Mouse (Mus musculus) CH12.LX (cell line): ENCODE data around the gene Neu2. TPM values are rescaled to one million over a fixed set of nuclear protein-coding genes. Genes with fewer than 3 reads are reported as not detected.

Source experiments
- DNase-seq: peaks from one replicate; pipeline ENCODE4 v3.0.0-alpha.2; 2013; ENCODE audit errors: extremely low read depth
- H3K27ac ChIP-seq: 2 replicates; pipeline ENCODE4 v1.5.1; 2012; ENCODE audit warnings: low read depth, mild to moderate bottlenecking, control low read depth, moderate library complexity; ENCODE audit not compliant: insufficient read depth
- H3K27me3 ChIP-seq: replicated peaks from 2 replicates; pipeline ENCODE3; 2012; ENCODE audit warnings: inconsistent platforms
- H3K36me3 ChIP-seq, 2 experiments: replicated peaks in 1 of 2; 2 replicates each; pipeline versions ENCODE3 to v1.6.1; 2012; ENCODE audit warnings: inconsistent platforms in 1 of 2, low read length in 1 of 2, mild to moderate bottlenecking in 1 of 2, mixed read lengths in 1 of 2, moderate library complexity in 1 of 2; ENCODE audit not compliant: control insufficient read depth in 1 of 2, insufficient read depth in 1 of 2
- H3K4me1 ChIP-seq, 2 experiments: 2 replicates each; pipeline ENCODE4 v1.6.1; 2012; ENCODE audit warnings: inconsistent platforms in 1 of 2, moderate library complexity in 1 of 2; ENCODE audit not compliant: insufficient read depth in 2 of 2, control insufficient read depth in 1 of 2
- H3K4me2 ChIP-seq: 2 replicates; pipeline ENCODE4 v1.6.1; 2012; ENCODE audit warnings: low read depth, mild to moderate bottlenecking, control low read depth; ENCODE audit not compliant: poor library complexity, insufficient read depth, severe bottlenecking
- H3K4me3 ChIP-seq, 3 experiments: fragments of 150-350 bp in 1 of 3; sonication (generic) in 1 of 3; replicated peaks in 1 of 3; 2 replicates each; pipeline versions ENCODE3 to v1.5.1; 2011 to 2012; ENCODE audit warnings: low read depth in 2 of 3, low read length in 2 of 3, mild to moderate bottlenecking in 2 of 3, moderate library complexity in 2 of 3, control low read depth in 1 of 3, improper control_type of control experiment in 1 of 3, inconsistent platforms in 1 of 3, mixed read lengths in 1 of 3; ENCODE audit not compliant: poor library complexity in 1 of 3
- H3K79me2 ChIP-seq: replicated peaks from 2 replicates; pipeline ENCODE4 v1.6.1; 2012; ENCODE audit warnings: mild to moderate bottlenecking, moderate library complexity; ENCODE audit not compliant: control insufficient read depth, poor library complexity, insufficient read depth, severe bottlenecking; ENCODE audit errors: extremely low read depth
- H3K9ac ChIP-seq: 2 replicates; pipeline ENCODE4 v1.6.1; 2012; ENCODE audit warnings: low read depth, mild to moderate bottlenecking, control low read depth, moderate library complexity; ENCODE audit not compliant: insufficient read depth
- H3K9me3 ChIP-seq: replicated peaks from 2 replicates; pipeline ENCODE3; 2012; ENCODE audit warnings: low read length, inconsistent platforms, mixed read lengths
- BHLHE40 ChIP-seq: IDR thresholded peaks from 2 replicates; pipeline ENCODE4 v1.6.1; 2011; ENCODE audit warnings: mild to moderate bottlenecking, low read depth, low read length, improper control_type of control experiment
- CHD1 ChIP-seq: IDR thresholded peaks from 2 replicates; pipeline ENCODE4 v1.6.1; 2012; ENCODE audit warnings: low read depth, low read length, improper control_type of control experiment, inconsistent platforms
- CHD2 ChIP-seq: IDR thresholded peaks from 2 replicates; pipeline ENCODE4 v1.6.1; 2011; ENCODE audit warnings: low read length, improper control_type of control experiment
- E2F4 ChIP-seq: IDR thresholded peaks from 2 replicates; pipeline ENCODE4 v1.6.1; 2011; ENCODE audit warnings: low read depth, low read length, improper control_type of control experiment; ENCODE audit not compliant: insufficient replicate concordance
- ELF1 ChIP-seq: IDR thresholded peaks from 2 replicates; pipeline ENCODE4 v1.6.1; 2014; ENCODE audit warnings: low read depth, mild to moderate bottlenecking, inconsistent platforms, low read length, improper control_type of control experiment
- ETS1 ChIP-seq: conservative IDR thresholded peaks from 2 replicates; pipeline ENCODE4 v1.6.1; 2012; ENCODE audit warnings: low read depth, mild to moderate bottlenecking, inconsistent platforms, low read length, improper control_type of control experiment, moderate library complexity
- IRF4 ChIP-seq: IDR thresholded peaks from 2 replicates; pipeline ENCODE4 v1.6.1; 2014; ENCODE audit warnings: low read depth, mild to moderate bottlenecking, inconsistent platforms, low read length, improper control_type of control experiment
- JUN ChIP-seq: IDR thresholded peaks from 2 replicates; pipeline ENCODE4 v1.6.1; 2011; ENCODE audit warnings: low read depth, mild to moderate bottlenecking, low read length, improper control_type of control experiment, moderate library complexity; ENCODE audit not compliant: insufficient read depth
- KAT2A ChIP-seq: IDR thresholded peaks from 2 replicates; pipeline ENCODE4 v1.6.1; 2012; ENCODE audit warnings: low read length, improper control_type of control experiment, inconsistent platforms; ENCODE audit not compliant: insufficient replicate concordance
- MAFK ChIP-seq: IDR thresholded peaks from 2 replicates; pipeline ENCODE4 v1.6.1; 2011; ENCODE audit warnings: low read length, improper control_type of control experiment; ENCODE audit not compliant: insufficient replicate concordance
- MAX ChIP-seq: IDR thresholded peaks from 2 replicates; pipeline ENCODE4 v1.6.1; 2011; ENCODE audit warnings: low read length, improper control_type of control experiment
- MAZ ChIP-seq: IDR thresholded peaks from 2 replicates; pipeline ENCODE4 v1.6.1; 2012; ENCODE audit warnings: low read depth, mild to moderate bottlenecking, inconsistent platforms, low read length, improper control_type of control experiment, moderate library complexity
- MEF2A ChIP-seq: IDR thresholded peaks from 2 replicates; pipeline ENCODE4 v1.6.1; 2014; ENCODE audit warnings: low read depth, mild to moderate bottlenecking, inconsistent platforms, low read length, improper control_type of control experiment, borderline replicate concordance
- MYC ChIP-seq: IDR thresholded peaks from 2 replicates; pipeline ENCODE4 v1.6.1; 2011; ENCODE audit warnings: low read depth, mild to moderate bottlenecking, improper control_type of control experiment, low read length
- NELFE ChIP-seq: IDR thresholded peaks from 2 replicates; pipeline ENCODE4 v1.6.1; 2011; ENCODE audit warnings: low read depth, low read length, improper control_type of control experiment
- PAX5 ChIP-seq: IDR thresholded peaks from 2 replicates; pipeline ENCODE4 v1.6.1; 2012; ENCODE audit warnings: low read length, inconsistent platforms, mixed read lengths
- POLR2A ChIP-seq: IDR thresholded peaks from 2 replicates; pipeline ENCODE4 v1.6.1; 2011; ENCODE audit warnings: low read depth, mild to moderate bottlenecking, improper control_type of control experiment, low read length
- POLR2AphosphoS2 ChIP-seq: IDR thresholded peaks from 2 replicates; pipeline ENCODE4 v1.6.1; 2011; ENCODE audit warnings: low read depth, low read length, improper control_type of control experiment
- RAD21 ChIP-seq: IDR thresholded peaks from 2 replicates; pipeline ENCODE4 v1.6.1; 2011; ENCODE audit warnings: low read depth, mild to moderate bottlenecking, low read length, improper control_type of control experiment, moderate library complexity
- RCOR1 ChIP-seq: conservative IDR thresholded peaks from 2 replicates; pipeline ENCODE4 v1.6.1; 2012; ENCODE audit warnings: low read depth, mild to moderate bottlenecking, inconsistent platforms, low read length, improper control_type of control experiment
- SIN3A ChIP-seq: IDR thresholded peaks from 2 replicates; pipeline ENCODE4 v1.6.1; 2012; ENCODE audit warnings: low read length, improper control_type of control experiment, inconsistent platforms
- SMC3 ChIP-seq: IDR thresholded peaks from 2 replicates; pipeline ENCODE4 v1.6.1; 2011; ENCODE audit warnings: low read depth, low read length, improper control_type of control experiment
- TCF12 ChIP-seq: IDR thresholded peaks from 2 replicates; pipeline ENCODE4 v1.6.1; 2014; ENCODE audit warnings: low read depth, mild to moderate bottlenecking, inconsistent platforms, low read length, improper control_type of control experiment
- UBTF ChIP-seq: IDR thresholded peaks from 2 replicates; pipeline ENCODE4 v1.6.1; 2012; ENCODE audit warnings: low read depth, mild to moderate bottlenecking, inconsistent platforms, low read length, improper control_type of control experiment, moderate library complexity
- USF1 ChIP-seq: IDR thresholded peaks from 2 replicates; pipeline ENCODE4 v1.6.1; 2014; ENCODE audit warnings: low read depth, mild to moderate bottlenecking, inconsistent platforms, low read length, improper control_type of control experiment
- USF2 ChIP-seq: conservative IDR thresholded peaks from 2 replicates; pipeline ENCODE4 v1.6.1; 2011; ENCODE audit warnings: low read depth, low read length, improper control_type of control experiment
- ZC3H11A ChIP-seq: IDR thresholded peaks from 2 replicates; pipeline ENCODE4 v1.6.1; 2012; ENCODE audit warnings: low read depth, mild to moderate bottlenecking, inconsistent platforms, low read length, improper control_type of control experiment
- ZKSCAN1 ChIP-seq: IDR thresholded peaks from 2 replicates; pipeline ENCODE4 v1.6.1; 2012; ENCODE audit warnings: low read depth, inconsistent platforms, low read length, improper control_type of control experiment, borderline replicate concordance
- ZMIZ1 ChIP-seq: IDR thresholded peaks from 2 replicates; pipeline ENCODE4 v1.6.1; 2012; ENCODE audit warnings: low read depth, mild to moderate bottlenecking, inconsistent platforms, low read length, improper control_type of control experiment
- ZNF384 ChIP-seq: IDR thresholded peaks from 2 replicates; pipeline ENCODE4 v1.6.1; 2012; ENCODE audit warnings: low read depth, low read length, improper control_type of control experiment, inconsistent platforms
- dilution Hi-C: fragments of 300-500 bp; cut with MboI; formaldehyde crosslinking; loops from 2 replicates; pipeline ENCODE4 v1.14.3; 2020; ENCODE audit warnings: low sequenced_read_pairs; ENCODE audit not compliant: extremely low pct_unique_long_range_greater_than_20kb, extremely low pct_ligation_motif_present
- in situ Hi-C: fragments of 300-500 bp; cut with MboI; formaldehyde crosslinking; loops from 3 replicates; pipeline ENCODE4 v1.14.3; 2019; ENCODE audit warnings: low sequenced_read_pairs, low pct_ligation_motif_present, low pct_unique_long_range_greater_than_20kb, mixed read lengths
- polyA plus RNA-seq: library from polyadenylated mRNA; unstranded; fragments of >175 nt; gene quantifications from 2 replicates; pipeline ENCODE4 v1.2.1, GENCODE M21; 2012; ENCODE audit warnings: low read depth; ENCODE audit not compliant: insufficient read length
- total RNA-seq, 2 experiments: library from RNA; depleted of rRNA; stranded (reverse); fragments of 300-350 nt in 1 of 2; fragments of >200 nt in 1 of 2; gene quantifications; 2 replicates each; pipeline ENCODE4 v1.2.3; 2012 to 2014

The Neu2 gene
- total and polyA plus RNA-seq, 3 experiments, result not detected

- H3K36me3 ChIP-seq, result peaks cover 11 to 61% of the 10 kb centered on the region in 2 experiments
- peak overlapping the region; percentile 98 for H3K27ac ChIP-seq
- peak overlapping the region; percentile 21 to 39 (median 22) for H3K4me3 ChIP-seq
- H3K9ac ChIP-seq, result peak overlapping the region; percentile 24
- peaks cover 26 to 75% of the 10 kb centered on the region in 2 experiments for H3K4me1 ChIP-seq
- no peaks in the 10 kb centered on the region for H3K9me3 ChIP-seq
- peak overlapping the region; percentile 72 for H3K4me2 ChIP-seq
- H3K79me2 ChIP-seq, result peaks cover 85% of the 10 kb centered on the region
- in situ Hi-C loops, result no loop called here
- no peaks in the 10 kb centered on the region for H3K27me3 ChIP-seq
- no peak for DNase-seq
- dilution Hi-C loops, result no loop called here
- TF ChIP-seq MYC (no peak), ZNF384 (no peak), SIN3A (peak; percentile 55), POLR2A (no peak), ELF1 (no peak), MAZ (no peak), E2F4 (no peak), USF1 (peak; percentile 23), JUN (no peak), MEF2A (no peak), IRF4 (no peak)
These were observed 115.8 kb downstream of the Neu2 start for GRCm38 (mm10) chr1:87625254-87626025.

GRCm38 (mm10) chr1:87626344-87626743 lies 116.7 kb downstream of the Neu2 start:
- in situ Hi-C loops, result no loop called here
- H3K4me2 ChIP-seq, result peak overlapping the region; percentile 63
- peaks cover 11 to 64% of the 10 kb centered on the region in 2 experiments for H3K36me3 ChIP-seq
- dilution Hi-C loops, result no loop called here
- no peak overlapping the region; the same call in 1 of the 2 replicates for H3K9ac ChIP-seq
- H3K79me2 ChIP-seq, result peaks cover 85% of the 10 kb centered on the region
- no peaks in the 10 kb centered on the region for H3K27me3 ChIP-seq
- peak overlapping the region in 2 of 3 experiments; percentile 17 to 39 for H3K4me3 ChIP-seq
- H3K27ac ChIP-seq, result peak overlapping the region; percentile 88
- peaks cover 32 to 83% of the 10 kb centered on the region in 2 experiments for H3K4me1 ChIP-seq
- DNase-seq, result peak; percentile 98
- H3K9me3 ChIP-seq, result no peaks in the 10 kb centered on the region
- TF ChIP-seq ZMIZ1, result 0 out of 2 replicates have a peak, but pooled peaks have one; percentile 26
- peak; percentile 75 for TF ChIP-seq BHLHE40
- peak; percentile 35; the same call in 1 of the 2 replicates for TF ChIP-seq ZNF384
- TF ChIP-seq CHD1, result no peak
- no peak for TF ChIP-seq UBTF
- no peak for TF ChIP-seq ZC3H11A
- peak; percentile 42; the same call in 1 of the 2 replicates for TF ChIP-seq JUN
- no peak; the same call in 1 of the 2 replicates for TF ChIP-seq POLR2A
- no peak; the same call in none of the 2 replicates for TF ChIP-seq RAD21
- peak; percentile 79 for TF ChIP-seq IRF4
- peak; percentile 40; the same call in 1 of the 2 replicates for TF ChIP-seq USF2
- peak; percentile 77 for TF ChIP-seq MAX
- TF ChIP-seq POLR2AphosphoS2, result no peak; the same call in 1 of the 2 replicates
- peak; percentile 86 for TF ChIP-seq MEF2A
- TF ChIP-seq ETS1, result peak; percentile 100
- TF ChIP-seq TCF12, result peak; percentile 53
- TF ChIP-seq MAFK, result no peak
- no peak for TF ChIP-seq ZKSCAN1
- no peak for TF ChIP-seq RCOR1
- TF ChIP-seq E2F4, result no peak
- TF ChIP-seq CHD2, result peak; percentile 64; the same call in 1 of the 2 replicates
- TF ChIP-seq NELFE, result 0 out of 2 replicates have a peak, but pooled peaks have one; percentile 11
- TF ChIP-seq SMC3, result no peak
- no peak for TF ChIP-seq PAX5
- peak; percentile 69 for TF ChIP-seq MAZ
- TF ChIP-seq KAT2A, result no peak
